Mouse (Mus musculus) ES-Bruce4 (cell line): ENCODE data around the gene Unc119b. TPM values are rescaled to one million over a fixed set of nuclear protein-coding genes. Genes with fewer than 3 reads are reported as not detected.

Experiments
- H3K27ac ChIP-seq: 2 replicates; pipeline ENCODE4 v1.5.1; 2012; ENCODE audit warnings: low read length, inconsistent platforms; ENCODE audit not compliant: insufficient read depth
- H3K27me3 ChIP-seq: 2 replicates; pipeline ENCODE4 v1.6.1; 2012; ENCODE audit warnings: mild to moderate bottlenecking, low read length, inconsistent platforms; ENCODE audit not compliant: control insufficient read depth, poor library complexity, insufficient read depth, severe bottlenecking
- H3K36me3 ChIP-seq: 2 replicates; pipeline ENCODE4 v1.6.1; 2012; ENCODE audit warnings: inconsistent platforms, mild to moderate bottlenecking, low read length, moderate library complexity; ENCODE audit not compliant: control insufficient read depth, poor library complexity, insufficient read depth, severe bottlenecking
- H3K4me1 ChIP-seq: one replicate; pipeline ENCODE4 v1.8.1; 2011; ENCODE audit warnings: low read length; ENCODE audit not compliant: control insufficient read depth, insufficient read depth
- H3K4me3 ChIP-seq: 2 replicates; pipeline ENCODE4 v1.5.1; 2011; ENCODE audit warnings: low read depth, mild to moderate bottlenecking, low read length
- H3K9ac ChIP-seq: 2 replicates; pipeline ENCODE4 v1.6.1; 2012; ENCODE audit warnings: low read depth, mild to moderate bottlenecking, inconsistent platforms; ENCODE audit not compliant: poor library complexity, severe bottlenecking
- H3K9me3 ChIP-seq: replicated peaks from 2 replicates; pipeline ENCODE4 v1.6.1; 2012; ENCODE audit warnings: mild to moderate bottlenecking, low read length, inconsistent platforms; ENCODE audit not compliant: control insufficient read depth, poor library complexity, insufficient read depth, severe bottlenecking
- CTCF ChIP-seq: IDR thresholded peaks from one replicate; pipeline ENCODE4 v1.8.1; 2011; ENCODE audit warnings: low read depth, low read length
- EP300 ChIP-seq: IDR thresholded peaks from 2 replicates; pipeline ENCODE4 v1.6.1; 2011; ENCODE audit warnings: low read depth, low read length; ENCODE audit not compliant: insufficient read depth
- POLR2A ChIP-seq: IDR thresholded peaks from one replicate; pipeline ENCODE4 v1.8.1; 2011; ENCODE audit warnings: low read length; ENCODE audit not compliant: insufficient read depth
- polyA plus RNA-seq: library from polyadenylated mRNA; stranded (reverse); fragments of >200 nt; gene quantifications from 2 replicates; pipeline ENCODE4 v1.2.4, GENCODE M21; 2011; ENCODE audit warnings: low read depth; ENCODE audit not compliant: missing spikeins, insufficient read depth, insufficient read length

The Unc119b gene
- polyA plus RNA-seq, 1 experiment = 35.5 TPM

- Histone ChIP-seq H3K9me3 (no peaks in the 10 kb centered on the region), H3K27me3 (no peaks in the 10 kb centered on the region), H3K4me1 (peaks cover 4% of the 10 kb centered on the region), H3K36me3 (peaks cover 47% of the 10 kb centered on the region), H3K27ac (no peak overlapping the region), H3K4me3 (no peak overlapping the region), H3K9ac (no peak overlapping the region)
- TF ChIP-seq EP300 (no peak), POLR2A (no peak), CTCF (no peak)
Observed at GRCm38 (mm10) chr5:115148378-115148777, 13.6 kb upstream of the Unc119b start.

- no peak overlapping the region for H3K9ac ChIP-seq
- H3K4me1 ChIP-seq = peaks cover 5% of the 10 kb centered on the region
- H3K9me3 ChIP-seq = no peaks in the 10 kb centered on the region
- no peak overlapping the region for H3K27ac ChIP-seq
- H3K4me3 ChIP-seq = no peak overlapping the region
- peaks cover 44% of the 10 kb centered on the region for H3K36me3 ChIP-seq
- no peak for TF ChIP-seq CTCF
- H3K27me3 ChIP-seq = no peaks in the 10 kb centered on the region
Observed at GRCm38 (mm10) chr5:115147388-115147787, 12.6 kb upstream of the Unc119b start.

GRCm38 (mm10) chr5:115146747-115147130, 12.0 kb upstream of the Unc119b start:
- no peak overlapping the region for H3K4me3 ChIP-seq
- peaks cover 44% of the 10 kb centered on the region for H3K36me3 ChIP-seq
- no peaks in the 10 kb centered on the region for H3K9me3 ChIP-seq
- H3K4me1 ChIP-seq = peaks cover 5% of the 10 kb centered on the region
- TF ChIP-seq EP300 (no peak), CTCF (no peak), POLR2A (no peak)
- no peak overlapping the region for H3K27ac ChIP-seq
- H3K9ac ChIP-seq = no peak overlapping the region
- H3K27me3 ChIP-seq = no peaks in the 10 kb centered on the region

- Histone ChIP-seq H3K36me3 (peaks cover 41% of the 10 kb centered on the region), H3K4me1 (peaks cover 5% of the 10 kb centered on the region), H3K9ac (no peak overlapping the region), H3K27ac (no peak overlapping the region), H3K4me3 (no peak overlapping the region), H3K9me3 (no peaks in the 10 kb centered on the region), H3K27me3 (no peaks in the 10 kb centered on the region)
- TF ChIP-seq EP300 (no peak), CTCF (no peak)
Observed at GRCm38 (mm10) chr5:115145976-115146746, 11.4 kb upstream of the Unc119b start.

GRCm38 (mm10) chr5:115145253-115145968, 10.6 kb upstream of the Unc119b start:
- peak overlapping the region; percentile 28; the same call in 1 of the 2 replicates for H3K27ac ChIP-seq
- peaks cover 39% of the 10 kb centered on the region for H3K36me3 ChIP-seq
- no peak overlapping the region for H3K9ac ChIP-seq
- H3K9me3 ChIP-seq = no peaks in the 10 kb centered on the region
- no peaks in the 10 kb centered on the region for H3K27me3 ChIP-seq
- peaks cover 5% of the 10 kb centered on the region for H3K4me1 ChIP-seq
- H3K4me3 ChIP-seq = no peak overlapping the region
- TF ChIP-seq CTCF = no peak
- no peak for TF ChIP-seq POLR2A
- no peak for TF ChIP-seq EP300

- no peaks in the 10 kb centered on the region for H3K27me3 ChIP-seq
- TF ChIP-seq CTCF (no peak), EP300 (no peak), POLR2A (no peak)
- H3K9ac ChIP-seq = no peak overlapping the region
- H3K9me3 ChIP-seq = no peaks in the 10 kb centered on the region
- H3K36me3 ChIP-seq = peaks cover 30% of the 10 kb centered on the region
- no peak overlapping the region for H3K4me3 ChIP-seq
- H3K27ac ChIP-seq = peak overlapping the region; percentile 28
- H3K4me1 ChIP-seq = peaks cover 7% of the 10 kb centered on the region
Observed at GRCm38 (mm10) chr5:115144471-115144870, 9.7 kb upstream of the Unc119b start.
